Mouse (Mus musculus) brain, embryonic 14.5 days (tissue): ENCODE measurements at regions not wholly inside any gene's neighbourhood (a gene's known extent, or its start where the extent isn't known, plus 50 kb on each side); places are given as distances from the start of the nearest gene placed in this dataset.
A peak's percentile ranks its signal among the peaks of the same experiment; 100 is the strongest.

ENCODE experiments used
- DNase-seq: peaks from one replicate; pipeline ENCODE4 v3.0.0-alpha.2; 2011; ENCODE audit warnings: low read depth
- CTCF ChIP-seq: fragments of 200-500 bp; IDR thresholded peaks from 2 replicates; pipeline ENCODE4 v1.5.1; 2012; ENCODE audit warnings: inconsistent platforms, mild to moderate bottlenecking, moderate library complexity, borderline replicate concordance; ENCODE audit not compliant: insufficient read depth, insufficient read length; ENCODE audit errors: extremely low read depth
- POLR2A ChIP-seq: fragments of 200-500 bp; IDR thresholded peaks from 2 replicates; pipeline ENCODE4 v1.6.1; 2012; ENCODE audit warnings: mild to moderate bottlenecking, inconsistent platforms, borderline replicate concordance; ENCODE audit not compliant: poor library complexity, insufficient read depth, insufficient read length, severe bottlenecking; ENCODE audit errors: extremely low read depth

DNA sequence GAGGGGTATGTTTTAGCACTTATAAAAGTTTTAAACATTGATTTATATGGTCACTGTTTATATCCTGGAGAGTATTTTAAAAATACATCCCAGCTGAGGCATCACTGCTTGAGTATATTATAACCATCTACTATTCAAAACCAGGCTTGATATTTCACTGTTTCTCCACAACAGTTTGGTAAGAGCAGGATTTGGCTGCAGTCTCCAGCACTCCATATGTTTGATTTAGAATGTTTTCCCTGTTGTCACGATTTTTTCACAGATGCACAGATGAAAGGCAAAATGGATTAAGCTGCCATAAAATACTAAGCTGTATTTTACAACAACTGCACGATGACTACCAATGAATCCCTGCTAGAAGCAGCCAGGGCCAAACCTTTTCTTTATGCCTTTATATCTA is 166.6 kb downstream of the Cox7b2 start:
- TF ChIP-seq CTCF = no peak
- no peak for TF ChIP-seq POLR2A
- peak; percentile 72 for DNase-seq

DNA sequence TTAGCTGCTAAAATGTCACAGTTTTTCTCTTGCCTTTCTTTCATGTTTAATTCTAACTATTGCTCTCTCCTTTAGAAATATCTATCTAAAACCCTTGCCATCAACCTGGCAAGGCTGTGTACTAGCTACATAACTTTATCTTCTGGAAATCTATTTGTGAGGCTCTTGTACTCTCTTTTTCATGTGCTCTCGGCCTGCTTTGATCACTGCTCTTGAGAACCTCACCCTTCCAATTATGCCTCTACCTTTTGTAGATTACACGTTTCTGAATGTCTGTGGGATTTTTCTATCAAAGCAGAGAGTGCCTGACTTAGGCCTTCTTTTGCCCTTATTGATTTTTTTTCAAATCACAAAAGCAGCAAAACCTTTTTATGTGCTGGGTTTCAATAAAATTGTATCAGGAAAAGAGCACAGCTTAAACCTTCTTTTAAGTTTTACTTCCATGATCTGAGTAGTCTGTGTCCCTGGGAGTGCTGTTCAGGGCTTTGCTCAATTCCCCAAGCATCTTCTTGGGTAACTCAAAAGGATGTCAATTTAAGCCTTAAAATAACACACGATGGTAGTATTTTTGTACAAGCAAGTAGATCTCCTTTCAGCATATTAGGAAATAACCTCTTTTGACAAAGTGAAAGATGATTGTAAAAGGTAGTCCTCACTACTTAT is 181.7 kb downstream of the Cox7b2 start:
- TF ChIP-seq POLR2A (no peak), CTCF (no peak)
- DNase-seq = peak; percentile 70

DNA sequence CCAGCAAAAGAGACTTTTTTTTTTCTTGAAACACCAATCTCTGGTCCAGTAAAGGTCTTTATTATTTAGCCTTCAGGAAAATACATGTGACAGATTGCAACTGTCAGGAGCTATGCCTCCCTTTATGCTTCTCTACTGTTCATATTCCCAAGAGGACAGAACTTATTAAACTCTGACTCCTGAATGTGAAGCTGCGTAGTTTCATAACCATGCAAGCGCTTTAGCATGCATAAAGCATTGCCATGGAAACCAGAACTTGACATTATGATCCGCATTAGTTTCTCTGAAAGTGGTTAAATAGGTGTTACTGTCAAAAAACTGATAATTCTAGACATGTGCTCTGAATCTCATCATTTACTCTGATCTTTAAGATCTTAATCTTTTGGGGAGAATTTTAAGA is 206.5 kb downstream of the Cox7b2 start:
- peak; percentile 63 for DNase-seq
- TF ChIP-seq CTCF (no peak), POLR2A (no peak)

DNA sequence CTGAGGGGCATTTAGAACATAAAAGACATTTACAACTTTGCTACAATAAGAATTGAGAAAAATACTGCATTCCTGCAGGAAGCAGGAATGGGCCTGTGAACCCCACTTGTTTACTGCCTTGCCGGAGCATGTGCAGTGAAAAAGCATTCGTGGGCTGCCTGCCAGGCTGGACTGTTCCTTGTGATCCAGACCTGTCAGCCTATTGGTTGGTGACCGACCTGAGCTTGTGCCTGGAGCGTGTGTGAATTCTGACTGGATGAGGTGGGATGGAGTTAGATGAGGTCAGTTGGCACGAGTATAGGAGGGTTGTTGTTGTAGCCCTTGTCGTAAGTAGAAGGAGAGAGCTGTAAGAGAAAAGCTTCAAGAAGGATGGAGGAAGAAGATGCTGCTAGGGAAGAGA is 213.8 kb upstream of the Gabra2 start:
- DNase-seq = peak; percentile 9

DNA sequence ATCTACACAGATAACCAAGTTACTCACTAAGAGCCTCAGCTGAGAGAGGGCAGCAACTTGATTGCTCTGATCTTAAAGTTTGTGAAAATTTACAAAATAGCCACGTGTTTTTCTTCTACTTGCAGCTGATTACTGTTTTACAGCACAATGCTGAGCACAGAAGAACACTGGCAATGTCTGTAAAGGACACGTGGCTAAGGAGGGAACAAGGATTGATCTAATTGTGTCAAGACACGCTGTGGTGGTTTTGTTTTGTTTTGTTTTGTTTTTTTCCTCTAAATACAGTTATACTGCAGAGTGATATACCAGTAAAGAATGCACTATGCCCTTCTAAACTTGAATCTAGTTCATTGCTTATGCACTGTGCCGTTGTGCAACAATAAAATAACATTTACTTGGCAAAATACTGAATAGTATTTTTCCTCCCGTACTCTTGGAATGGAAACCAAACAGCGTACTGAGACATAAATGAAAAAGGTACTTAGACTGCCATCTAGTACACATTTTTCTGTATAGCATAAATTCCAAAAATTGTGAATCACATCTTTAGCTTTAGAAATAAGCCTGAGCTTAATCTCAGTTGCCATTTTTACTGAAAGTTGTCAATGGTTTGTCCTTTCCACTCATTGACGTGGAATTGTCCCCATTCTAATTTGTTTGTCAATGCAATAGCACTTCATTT is 166.7 kb upstream of the Gabra2 start:
- TF ChIP-seq POLR2A = no peak
- no peak for TF ChIP-seq CTCF
- peak; percentile 7 for DNase-seq

More for the DNA sequence above, 213.8 kb upstream of the Gabra2 start:
- no peak for TF ChIP-seq CTCF
- no peak for TF ChIP-seq POLR2A

DNA sequence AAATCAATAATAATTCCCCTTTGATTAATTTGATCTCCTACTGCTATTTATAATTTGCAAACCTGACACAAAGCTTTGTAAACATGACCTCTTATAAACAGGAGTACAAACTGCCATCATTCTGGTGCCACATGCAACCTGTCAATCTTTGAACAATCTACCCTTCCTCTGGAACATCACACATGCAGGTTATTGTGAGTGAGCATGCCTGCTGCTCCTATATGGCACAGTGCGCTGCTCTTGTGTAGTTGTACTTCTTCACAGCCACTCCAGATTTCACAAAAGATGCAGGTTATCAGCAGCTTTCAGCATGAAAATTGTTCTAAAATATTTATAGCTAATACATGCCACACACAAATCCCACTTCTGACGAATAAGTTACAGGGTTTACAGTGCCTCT is 153.6 kb upstream of the Gabra2 start:
- peak; percentile 75 for DNase-seq
- TF ChIP-seq CTCF (no peak), POLR2A (no peak)

DNA sequence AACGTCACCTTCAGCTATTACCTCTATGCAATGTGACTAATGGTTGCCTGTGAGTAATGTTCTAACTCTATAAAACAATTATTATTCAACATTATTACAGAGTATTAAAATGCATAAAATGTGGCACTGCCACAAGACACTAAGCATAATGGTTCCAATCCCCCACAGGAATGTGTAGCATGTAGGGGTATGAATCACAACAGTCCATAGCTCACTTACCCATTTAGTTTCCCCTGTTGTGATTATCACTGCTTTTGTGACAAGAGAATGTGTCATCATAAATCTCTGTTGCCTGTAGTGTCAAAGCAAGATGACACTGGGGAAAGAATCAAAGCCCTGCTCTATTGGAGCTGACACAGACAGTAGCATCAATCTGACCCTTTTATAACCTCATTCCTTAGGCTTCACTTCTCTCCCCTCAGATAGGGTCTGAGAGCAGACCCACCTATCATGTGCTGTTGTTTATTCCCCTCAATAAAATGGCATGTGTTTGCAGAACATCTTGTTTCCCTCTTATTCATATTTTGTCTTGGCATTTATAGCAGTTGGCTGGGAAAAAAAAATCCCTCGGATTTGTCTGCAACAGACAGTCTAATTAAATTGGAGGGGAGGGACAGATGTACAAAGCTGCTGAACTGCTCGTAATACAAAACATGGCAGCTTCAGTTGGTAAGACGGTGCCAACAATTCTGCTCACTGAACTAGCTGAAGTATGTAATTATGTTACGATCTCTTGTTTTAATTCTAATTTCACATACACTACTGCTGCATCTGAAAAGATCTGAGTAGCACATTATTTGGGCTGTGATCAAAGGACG is 152.9 kb upstream of the Gabra2 start:
- TF ChIP-seq CTCF (no peak), POLR2A (no peak)
- peak; percentile 93 for DNase-seq

DNA sequence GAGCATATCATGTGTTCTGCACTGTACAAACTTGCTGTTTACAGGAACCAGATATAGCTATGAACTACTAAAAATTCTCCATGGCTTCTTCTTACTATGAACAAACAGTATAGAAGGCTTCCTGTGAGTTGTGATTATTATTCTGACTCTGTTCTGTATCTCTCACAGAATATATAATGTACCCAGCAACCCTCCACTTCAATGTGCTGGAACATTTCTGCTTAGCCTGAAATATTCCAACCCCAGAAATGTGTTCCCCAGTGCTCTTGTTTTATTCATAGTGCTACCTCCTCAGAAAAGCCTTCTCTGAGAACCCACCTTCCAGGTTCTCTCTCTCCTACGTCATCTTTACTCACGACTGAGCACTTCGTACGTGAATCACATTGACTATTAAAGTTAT is 132.0 kb upstream of the Gabra2 start:
- no peak for DNase-seq
- no peak for TF ChIP-seq POLR2A
- no peak for TF ChIP-seq CTCF

DNA sequence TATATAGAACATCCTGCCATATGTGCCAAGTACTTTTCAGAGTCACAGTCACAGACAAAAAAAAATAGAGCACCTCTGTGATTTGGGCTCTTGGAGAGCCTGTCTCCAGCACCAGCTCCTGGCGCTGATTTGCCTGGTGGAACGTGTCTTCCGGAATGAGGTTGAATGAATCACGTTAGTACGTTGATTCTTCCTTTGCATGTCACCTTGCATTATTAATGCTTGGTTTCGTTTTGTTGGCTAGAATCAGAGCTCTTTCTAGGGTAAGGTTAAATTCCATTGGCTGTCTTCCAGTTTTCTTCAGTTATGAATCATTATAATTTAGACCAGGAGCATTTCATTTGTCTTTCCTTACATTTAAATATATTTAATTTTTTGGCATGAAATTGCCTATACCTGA is 105.2 kb upstream of the Gabra2 start:
- DNase-seq = no peak
- TF ChIP-seq POLR2A = no peak
- TF ChIP-seq CTCF = no peak

DNA sequence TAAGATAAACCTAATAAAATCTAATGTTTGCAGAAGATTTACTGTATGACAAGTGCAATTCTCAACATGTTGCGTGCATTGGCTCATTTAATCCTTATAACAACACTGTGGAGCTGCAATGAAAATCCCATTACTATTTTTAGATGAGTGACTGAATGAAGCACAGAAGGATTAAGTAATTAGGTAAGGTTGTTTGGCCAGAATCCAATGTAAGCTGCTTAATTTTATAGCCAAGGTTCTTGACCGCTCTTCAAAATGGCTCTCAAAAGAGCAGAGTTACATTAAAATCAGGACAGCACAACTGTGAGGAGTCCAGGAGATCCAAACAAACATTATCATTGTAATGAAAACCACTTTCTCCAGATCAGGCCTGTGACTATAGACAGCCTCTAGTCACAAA is 81.7 kb upstream of the Gabra2 start:
- TF ChIP-seq CTCF (no peak), POLR2A (no peak)
- DNase-seq = no peak

DNA sequence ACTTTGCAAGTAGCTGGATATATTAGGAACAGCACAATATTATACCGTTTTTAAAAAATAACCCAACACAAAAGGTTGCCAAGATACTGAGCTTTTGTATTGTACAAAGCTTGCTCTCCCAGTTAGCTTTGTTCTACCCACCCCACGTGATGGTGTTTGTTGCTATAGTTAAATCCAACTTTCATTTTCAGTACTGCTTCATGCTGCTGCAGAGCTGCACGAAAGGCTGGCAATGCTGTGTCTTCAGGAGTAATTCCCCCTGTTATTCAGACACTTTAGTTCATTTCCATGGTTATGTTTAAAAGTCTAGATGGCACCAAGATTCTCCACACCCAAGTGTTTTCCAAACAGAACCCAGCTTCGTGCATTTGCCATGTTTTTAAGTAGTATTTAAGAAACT is 74.7 kb upstream of the Gabra2 start:
- TF ChIP-seq CTCF (no peak), POLR2A (no peak)
- peak; percentile 19 for DNase-seq
